Mouse (Mus musculus): ENCODE data around the gene Pcp4.

DNA sequence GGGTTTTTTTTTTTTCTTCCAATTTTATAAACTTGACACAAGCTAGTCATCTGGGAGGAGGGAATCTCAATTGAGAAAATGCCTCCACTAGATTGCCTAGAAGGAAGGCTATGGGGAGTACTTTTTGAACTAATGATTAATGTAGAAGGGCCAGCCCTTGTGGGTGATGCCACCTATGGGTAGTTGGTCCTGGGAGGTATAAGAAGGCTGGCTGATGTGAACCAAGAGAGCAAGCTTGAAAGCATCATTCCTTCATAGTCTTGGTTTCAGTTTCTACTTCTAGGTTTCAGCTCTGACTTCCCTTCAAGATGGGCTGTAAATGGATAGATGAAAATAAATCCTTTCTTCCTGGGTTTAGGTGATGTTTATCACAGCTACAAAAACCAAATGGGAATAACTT, 13.3 kb upstream of the Pcp4 start:
- no peak for TF ChIP-seq CTCF (IDR thresholded peaks at IDR 0.05; ENCODE audit: low read depth)
- no peak for TF ChIP-seq EP300 (optimal IDR thresholded peaks at IDR 0.05)
